Mouse (Mus musculus): ENCODE data around the gene Letm1.

Gene Letm1

DNA sequence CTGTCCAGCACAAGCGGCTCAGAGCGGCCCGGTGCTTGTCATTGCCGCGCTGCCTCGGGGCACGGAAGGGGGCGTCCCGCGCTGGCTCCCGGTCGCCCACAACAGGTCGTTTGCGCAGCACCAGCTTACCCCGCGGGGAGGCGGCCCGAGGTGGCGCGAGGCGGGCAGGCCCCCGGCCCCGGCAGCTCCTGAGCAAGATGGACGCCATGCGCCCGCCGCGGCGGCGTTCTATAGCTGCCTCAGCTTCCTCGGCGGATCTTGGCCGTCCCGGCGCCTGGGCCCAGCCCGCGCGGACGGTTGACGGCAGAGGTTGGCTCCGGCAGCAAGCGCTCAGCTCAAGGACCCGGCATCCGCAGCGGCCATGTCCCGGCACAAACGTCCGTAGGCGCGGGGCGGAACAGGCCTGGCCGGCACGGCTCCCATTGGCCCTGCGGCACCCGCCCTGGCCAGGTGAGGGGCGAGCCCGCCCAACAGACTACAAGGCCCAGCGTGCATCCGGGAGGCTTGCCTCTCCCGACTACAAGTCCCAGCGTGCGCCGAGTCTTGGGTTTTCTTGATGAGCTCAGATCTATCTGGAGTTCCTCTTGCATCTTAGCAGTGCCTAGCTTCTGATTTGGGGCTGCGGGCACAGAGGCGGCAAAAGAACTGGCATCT lies at the start of gene Letm1:
Gene Letm1 (minus strand): TSS at position 473 of the 654 bp plus-strand sequence.
- peak; percentile 95 for DNase-seq (ENCODE audit: low read depth)

- peak; percentile 43 for DNase-seq (ENCODE audit: low read depth)
Measured at GRCm38 (mm10) chr5:33830832-33831231, 48.2 kb upstream of the Letm1 start.

GRCm38 (mm10) chr5:33829958-33830357 lies 47.3 kb upstream of the Letm1 start:
- no peak for DNase-seq (ENCODE audit: low read depth)

- no peak for DNase-seq (ENCODE audit: low read depth)
Measured at GRCm38 (mm10) chr5:33828107-33828506, 45.5 kb upstream of the Letm1 start.

GRCm38 (mm10) chr5:33826001-33826400 lies 43.4 kb upstream of the Letm1 start:
- no peak for DNase-seq (ENCODE audit: low read depth)

- peak; percentile 17 for DNase-seq (ENCODE audit: low read depth)
Measured at GRCm38 (mm10) chr5:33822456-33822855, 39.8 kb upstream of the Letm1 start.

DNA sequence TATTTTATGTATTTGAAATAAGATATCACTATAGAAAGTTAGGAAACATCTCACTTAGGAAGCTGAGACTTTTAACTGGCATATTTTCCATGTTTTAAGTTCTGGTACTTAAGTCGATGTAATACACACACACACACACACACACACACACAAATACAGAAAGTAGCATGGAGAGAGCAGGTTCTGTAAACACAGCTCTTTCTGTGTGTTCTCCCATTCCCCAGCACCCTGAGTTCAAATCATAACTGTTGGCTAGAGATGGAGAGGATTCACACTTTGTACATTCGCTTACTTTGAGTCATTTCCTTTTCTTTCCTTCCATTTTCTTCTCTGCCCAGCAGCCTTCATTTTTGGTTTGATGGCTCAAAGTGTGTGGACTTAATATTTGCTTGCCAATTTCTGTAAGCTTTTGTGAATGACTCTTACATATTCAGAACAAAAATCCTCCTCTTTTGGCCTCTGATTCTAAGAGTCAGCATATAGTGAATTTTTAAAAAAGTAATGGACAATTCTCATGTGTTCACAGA lies 39.3 kb upstream of the Letm1 start:
- DNase-seq (ENCODE audit: low read depth), result peak; percentile 31

DNA sequence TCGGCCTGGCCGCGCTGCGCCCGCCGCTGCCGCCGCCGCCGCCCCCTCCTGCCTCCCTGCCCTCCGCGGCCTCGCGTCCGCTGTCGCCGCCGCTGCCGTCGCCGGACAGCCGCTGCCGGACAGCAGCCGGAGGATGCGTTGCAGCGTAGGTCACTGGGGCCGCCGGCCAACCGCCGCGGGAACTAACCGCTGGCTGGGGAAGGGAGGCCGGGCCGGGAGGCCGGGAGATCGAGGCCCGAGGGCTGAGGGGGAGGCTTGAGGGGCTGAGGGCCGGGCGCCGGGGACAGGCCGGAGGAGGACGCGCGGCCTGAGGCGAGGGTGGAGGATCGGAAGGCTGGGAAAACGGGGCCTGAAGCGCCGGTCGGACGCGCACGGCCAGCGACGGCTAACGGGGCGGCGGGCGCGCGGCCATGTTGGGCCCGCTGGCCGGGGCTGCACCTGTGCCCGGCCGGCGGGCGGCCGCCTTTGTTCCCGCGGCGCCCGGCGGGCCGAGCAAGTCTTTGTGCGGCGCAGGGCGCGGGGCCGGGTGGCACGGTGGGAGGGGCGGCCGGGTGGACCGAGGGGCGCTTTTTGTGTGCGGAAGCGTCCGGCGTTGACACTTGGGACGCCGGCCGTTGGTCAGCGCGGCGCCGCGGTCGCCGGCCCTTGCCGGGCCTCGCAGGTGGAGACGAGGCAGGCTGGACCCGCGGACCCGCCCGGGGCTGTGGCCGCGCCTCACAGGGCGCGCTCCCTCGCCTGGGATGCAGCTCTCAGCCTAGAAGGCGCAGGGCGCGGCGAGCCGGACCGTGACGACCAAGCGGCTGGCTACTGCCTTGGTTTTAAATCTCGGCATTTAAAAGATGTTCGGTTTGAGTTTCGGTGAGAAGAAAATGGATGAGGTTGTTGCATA lies 38.4 kb upstream of the Letm1 start:
- DNase-seq (ENCODE audit: low read depth), result peak; percentile 73

GRCm38 (mm10) chr5:33819876-33820732 lies 37.5 kb upstream of the Letm1 start, which contains the start of gene Nsd2:
TSS of gene Nsd2 (plus strand) at chr5:33820725.
- DNase-seq (ENCODE audit: low read depth), result peak; percentile 95

DNA sequence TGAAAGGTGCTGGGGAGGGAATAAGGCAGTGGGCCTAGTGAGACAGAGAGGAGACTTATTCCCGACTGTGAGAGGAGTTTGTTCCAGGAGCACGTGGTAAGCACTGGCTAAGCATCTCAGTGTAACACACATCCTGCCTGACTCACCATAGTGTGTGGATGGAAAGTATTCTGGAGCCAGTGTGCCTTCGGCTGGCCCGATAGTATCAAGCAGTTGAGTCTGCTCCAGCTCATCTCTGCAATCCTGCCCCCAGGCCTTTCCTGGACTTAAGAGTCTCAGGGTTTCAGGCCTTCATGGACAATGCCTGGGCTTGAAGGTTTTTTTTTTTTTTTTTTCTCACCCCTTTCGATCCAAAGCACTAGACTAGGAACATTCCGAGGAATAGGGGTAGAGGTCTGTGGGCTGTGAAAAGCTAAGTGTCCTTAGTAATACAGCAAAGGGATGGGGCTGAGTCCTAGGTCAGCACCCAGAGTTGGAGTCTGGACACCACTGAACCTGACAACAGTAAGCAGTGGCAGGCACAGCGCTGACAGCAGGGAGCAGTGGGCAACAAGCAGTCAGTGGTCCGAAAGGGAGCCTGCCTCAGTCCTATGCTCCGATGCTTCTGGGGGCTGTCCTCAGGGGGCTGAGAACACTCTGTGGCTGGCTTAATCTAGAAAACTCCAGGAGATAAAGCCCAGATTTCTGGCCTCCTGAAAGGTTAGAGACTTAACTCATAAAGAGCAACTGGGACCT lies 36.7 kb upstream of the Letm1 start:
- peak; percentile 89 for DNase-seq (ENCODE audit: low read depth)

- no peak for DNase-seq (ENCODE audit: low read depth)
Measured at GRCm38 (mm10) chr5:33818104-33818503, 35.5 kb upstream of the Letm1 start.

- DNase-seq (ENCODE audit: low read depth), result no peak
Measured at GRCm38 (mm10) chr5:33816008-33816725, 33.5 kb upstream of the Letm1 start.

DNA sequence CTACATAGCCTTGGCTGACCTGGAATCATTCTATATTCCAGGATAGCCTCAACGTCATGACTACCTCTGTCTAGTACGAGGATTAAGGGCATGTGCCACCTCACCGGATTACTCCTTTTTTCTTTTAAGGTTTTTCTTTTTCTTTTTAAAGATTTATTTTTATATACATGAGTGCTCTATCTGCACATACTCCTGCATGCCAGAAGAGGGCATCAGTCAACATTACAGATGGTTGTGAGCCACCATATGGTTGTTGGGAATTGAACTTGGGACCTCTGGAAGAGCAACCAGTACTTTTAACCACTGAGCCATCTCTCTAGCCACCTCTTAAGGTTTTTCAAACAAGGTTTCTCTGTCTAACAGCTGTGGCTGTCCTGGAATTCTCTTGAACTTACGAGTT lies 28.9 kb upstream of the Letm1 start:
- no peak for DNase-seq (ENCODE audit: low read depth)

- peak; percentile 20 for DNase-seq (ENCODE audit: low read depth)
Measured at GRCm38 (mm10) chr5:33803337-33803736, 20.7 kb upstream of the Letm1 start.

- no peak for DNase-seq (ENCODE audit: low read depth)
Measured at GRCm38 (mm10) chr5:33791912-33792643, 9.5 kb upstream of the Letm1 start.

DNA sequence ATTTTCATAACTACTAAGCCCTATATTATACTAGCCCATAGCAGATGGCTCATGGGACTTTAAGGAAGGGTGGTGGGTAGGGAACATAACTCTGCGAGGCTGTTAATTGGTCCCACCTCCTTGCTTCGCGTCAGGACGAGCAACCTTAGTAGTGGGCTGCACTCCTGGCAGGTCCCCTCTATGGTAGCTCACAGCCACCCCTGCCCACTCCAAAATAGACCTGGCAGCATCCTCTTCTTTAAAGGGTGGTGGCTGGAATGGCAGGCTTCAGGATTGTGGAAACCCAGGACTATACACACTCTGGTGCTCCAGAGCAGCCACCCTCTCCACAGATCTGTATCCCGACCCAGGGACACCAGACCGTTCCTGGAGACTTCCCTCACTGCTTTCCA lies 378 bp upstream of the Letm1 start:
- no peak for DNase-seq (ENCODE audit: low read depth)

DNA sequence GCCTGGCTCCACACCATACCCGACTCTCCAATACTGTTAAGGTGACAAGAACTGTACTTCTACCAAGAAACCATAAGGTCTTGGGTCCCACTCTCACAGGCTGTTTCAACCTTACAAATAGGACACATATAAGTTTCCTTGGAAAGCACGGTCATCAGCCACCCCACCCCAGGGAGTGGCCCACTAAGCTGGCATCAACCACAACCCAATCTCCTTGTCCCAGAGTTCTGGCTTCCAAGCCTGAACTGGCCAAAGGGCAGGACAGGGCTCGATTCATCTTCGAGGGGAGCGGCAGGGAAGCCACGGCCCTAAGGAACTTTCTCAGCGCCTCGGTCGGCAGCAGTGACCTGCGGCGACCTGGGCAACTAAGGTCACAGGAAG lies 663 bp downstream of the Letm1 start:
- DNase-seq (ENCODE audit: low read depth), result no peak

GRCm38 (mm10) chr5:33777195-33777594 lies 5.4 kb downstream of the Letm1 start:
- no peak for DNase-seq (ENCODE audit: low read depth)

GRCm38 (mm10) chr5:33743481-33743880 lies 39.1 kb downstream of the Letm1 start:
- no peak for DNase-seq (ENCODE audit: low read depth)

GRCm38 (mm10) chr5:33740548-33740947 lies 42.1 kb downstream of the Letm1 start:
- DNase-seq (ENCODE audit: low read depth), result no peak
